Mouse (Mus musculus) ovary, postnatal 14 days (tissue): ENCODE measurements around the gene Otud7b.

ENCODE experiments used
- DNase-seq: peaks from one replicate; pipeline ENCODE4 v3.0.0; 2022; ENCODE audit warnings: low spot score

Otud7b gene

DNA sequence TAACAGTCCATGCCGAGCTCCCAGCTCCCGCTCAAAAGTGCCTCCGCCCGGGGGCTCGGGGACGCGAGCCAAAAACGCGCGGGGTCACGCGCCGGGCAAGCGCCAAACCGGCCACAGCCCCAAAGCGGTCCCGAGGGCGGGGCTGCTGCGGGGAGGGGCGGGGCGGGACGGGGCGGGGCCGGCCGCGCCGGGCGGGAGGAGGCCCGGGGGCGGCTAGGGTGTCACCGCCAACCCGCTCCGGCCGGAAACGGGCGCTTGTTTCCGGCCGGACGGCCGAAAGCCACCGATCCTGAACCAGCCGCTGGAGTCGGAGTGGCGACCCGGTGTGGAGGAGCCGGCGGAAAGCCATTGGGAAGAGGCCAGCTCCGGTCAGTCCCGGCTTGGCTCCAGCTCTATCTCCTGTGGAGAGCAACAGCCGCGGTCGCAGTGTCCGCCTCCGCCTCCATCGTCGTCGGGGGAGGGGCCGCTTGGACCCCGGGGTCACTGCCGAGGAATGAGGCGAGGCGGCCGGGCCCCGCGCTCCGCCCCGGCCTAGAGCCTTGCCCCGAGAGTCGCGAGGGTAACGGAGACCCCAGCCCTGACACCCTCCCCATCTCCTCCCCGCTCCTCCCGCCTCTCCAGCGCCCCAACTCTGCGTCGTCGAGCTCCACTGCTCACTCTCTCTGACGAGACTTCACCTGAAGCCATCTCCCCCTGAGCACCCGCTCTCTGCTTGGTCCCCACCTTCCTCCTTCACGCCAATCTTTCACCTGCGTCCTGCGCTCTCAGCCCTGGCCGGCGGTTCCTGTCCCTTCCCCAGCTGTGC is at the start of gene Otud7b:
Otud7b (plus strand) TSS at position 267 of the 805 bp plus-strand sequence.
- peak; percentile 73 for DNase-seq

DNA sequence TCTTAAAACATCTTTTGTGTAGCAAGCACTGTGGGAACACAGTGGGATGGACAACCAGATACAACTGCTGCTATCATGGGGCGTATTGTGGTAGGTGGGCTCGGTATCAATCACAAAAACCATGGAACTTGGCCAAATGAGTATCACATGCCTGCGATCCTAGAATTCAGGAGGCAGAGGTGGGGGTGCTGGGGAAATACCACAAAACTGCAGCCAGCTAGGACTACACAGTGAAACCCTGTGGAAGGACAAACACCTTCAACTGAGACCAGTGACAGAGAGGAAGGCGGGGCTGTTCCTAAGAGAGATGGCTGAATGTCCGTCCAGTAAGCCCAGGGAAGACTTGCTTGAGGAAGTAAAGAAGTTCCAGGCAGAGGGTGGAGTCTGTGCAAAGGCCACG is 49.0 kb upstream of the Otud7b start:
- DNase-seq, result no peak

DNA sequence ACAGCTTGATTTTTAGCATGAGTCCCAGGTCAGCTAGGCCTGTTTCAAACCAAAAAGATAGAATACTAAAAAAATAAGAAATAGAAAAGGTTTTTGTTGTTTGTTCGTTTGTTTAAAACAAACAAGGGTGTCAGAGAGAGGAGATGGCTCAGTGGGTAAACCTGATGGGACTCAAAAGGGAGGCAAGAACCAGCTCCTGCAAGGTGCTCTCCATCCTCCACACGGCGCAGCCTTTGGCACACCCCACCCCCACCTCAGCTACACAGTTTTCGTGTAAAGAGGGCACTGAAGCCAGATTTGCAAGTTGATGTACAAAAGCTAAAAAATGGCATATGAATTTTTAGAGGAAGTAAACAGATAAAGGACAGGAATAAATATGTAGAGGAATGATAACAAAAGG is 48.3 kb upstream of the Otud7b start:
- DNase-seq, result no peak

DNA sequence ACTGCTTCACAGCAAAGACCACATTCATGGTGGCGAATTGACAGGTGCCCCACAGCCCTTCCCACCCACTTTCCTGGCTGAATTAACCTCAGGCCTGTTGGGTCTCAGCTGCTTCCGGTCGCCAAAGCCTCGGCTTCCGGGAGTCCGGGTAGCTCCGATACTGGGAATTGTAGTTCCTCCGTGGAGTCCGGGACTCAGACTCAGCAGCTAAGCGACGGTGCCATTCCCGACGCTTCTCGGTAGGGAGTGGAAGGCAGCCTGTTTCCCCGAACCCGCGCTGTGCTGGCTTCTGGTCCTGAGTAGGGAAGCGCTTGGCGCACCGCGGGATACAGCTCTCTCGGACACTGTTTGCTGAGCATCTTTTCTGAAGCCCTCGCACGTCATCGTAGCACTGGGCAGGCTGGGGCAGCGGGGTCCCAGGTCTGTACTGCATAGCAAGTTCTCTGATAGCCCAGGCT is 46.6 kb upstream of the Otud7b start:
- peak; percentile 74 for DNase-seq

DNA sequence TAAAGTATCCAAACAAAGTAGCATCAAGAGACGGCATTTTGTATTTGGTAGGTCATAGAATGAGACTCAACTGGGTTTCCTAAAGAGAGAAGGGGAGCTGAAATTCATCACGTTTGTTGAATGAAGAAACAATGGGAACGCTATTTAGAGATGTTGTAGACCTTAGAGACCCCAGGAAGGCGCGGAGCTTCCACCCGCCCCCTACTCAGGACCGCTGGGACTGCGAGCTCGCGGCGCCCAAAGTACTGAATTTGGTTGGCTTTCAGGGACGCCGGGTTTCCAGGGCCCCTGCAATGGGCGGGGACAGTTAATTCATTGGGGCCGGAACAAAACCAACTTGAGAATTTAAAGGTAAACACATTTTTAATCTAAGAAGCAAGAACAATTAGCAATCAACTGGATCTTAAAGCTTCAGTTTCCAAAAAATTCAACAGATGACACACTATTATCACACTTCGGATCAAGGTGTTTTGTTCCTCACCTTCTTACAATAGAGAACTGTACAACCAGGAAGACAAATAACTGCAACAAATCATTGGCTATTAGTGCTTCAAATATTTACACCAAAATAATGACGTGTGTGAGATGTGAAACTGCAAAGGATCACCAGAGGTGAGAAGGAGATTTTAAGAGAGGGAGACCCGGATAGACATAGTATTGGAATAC is 46.0 kb upstream of the Otud7b start, which contains the start of gene Vps45:
Vps45 (minus strand) TSS at position 236 of the 666 bp plus-strand sequence.
- DNase-seq, result peak; percentile 55

DNA sequence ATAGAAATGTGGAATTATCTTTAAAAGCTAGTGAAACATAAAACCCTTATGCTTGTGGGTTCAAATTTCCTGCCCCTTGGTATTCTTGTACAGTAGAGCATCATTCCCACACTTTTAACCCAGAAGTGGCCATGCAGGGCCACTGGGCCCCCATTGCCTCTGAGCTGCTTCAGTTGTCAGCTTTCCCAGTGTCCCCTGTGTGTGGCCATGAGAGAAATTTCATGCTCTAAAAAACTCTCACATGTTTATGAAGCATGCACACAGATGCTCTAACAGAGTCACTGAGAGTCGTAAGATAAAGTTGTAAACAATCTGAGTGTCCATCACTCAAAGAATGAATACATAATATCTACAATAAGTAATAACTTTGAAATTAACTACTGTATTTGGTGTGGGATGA is 44.2 kb upstream of the Otud7b start:
- DNase-seq, result no peak

DNA sequence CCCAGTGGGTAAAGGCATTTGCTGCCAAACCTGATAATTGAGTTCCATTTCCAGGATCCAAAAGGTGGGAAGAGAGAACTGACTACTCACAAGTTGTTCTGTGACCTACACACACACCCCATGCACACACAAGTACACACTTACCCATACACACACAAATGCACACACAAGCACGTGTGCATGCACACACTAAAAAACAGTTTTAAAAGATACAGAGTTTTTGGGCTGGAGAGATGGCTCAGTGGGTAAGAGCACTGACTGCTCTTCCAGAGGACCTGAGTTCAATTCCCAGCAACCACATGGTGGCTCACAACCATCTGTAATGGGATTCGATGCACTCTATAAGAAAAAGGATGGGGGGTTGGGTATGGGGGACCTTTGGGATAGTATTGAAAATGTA is 41.0 kb upstream of the Otud7b start:
- no peak for DNase-seq

DNA sequence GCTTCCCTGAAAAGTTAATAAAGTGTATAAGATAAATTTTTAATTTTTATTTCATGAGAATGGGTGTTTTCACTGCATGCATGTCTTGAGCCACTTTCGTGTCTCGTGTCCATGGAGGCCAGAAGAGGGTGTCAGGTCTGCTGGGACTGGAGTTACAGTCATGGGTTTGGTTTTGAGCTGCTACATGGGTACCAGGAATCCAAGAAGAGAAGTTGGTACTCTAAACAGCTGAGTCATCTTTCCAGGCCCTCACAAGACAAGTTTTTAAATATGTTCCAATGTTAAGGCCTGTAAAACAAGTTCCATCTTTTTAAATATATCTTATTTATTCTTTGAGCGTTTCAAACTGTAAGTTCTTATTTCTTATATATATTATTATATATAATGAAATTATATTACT is 40.1 kb upstream of the Otud7b start:
- DNase-seq, result no peak

DNA sequence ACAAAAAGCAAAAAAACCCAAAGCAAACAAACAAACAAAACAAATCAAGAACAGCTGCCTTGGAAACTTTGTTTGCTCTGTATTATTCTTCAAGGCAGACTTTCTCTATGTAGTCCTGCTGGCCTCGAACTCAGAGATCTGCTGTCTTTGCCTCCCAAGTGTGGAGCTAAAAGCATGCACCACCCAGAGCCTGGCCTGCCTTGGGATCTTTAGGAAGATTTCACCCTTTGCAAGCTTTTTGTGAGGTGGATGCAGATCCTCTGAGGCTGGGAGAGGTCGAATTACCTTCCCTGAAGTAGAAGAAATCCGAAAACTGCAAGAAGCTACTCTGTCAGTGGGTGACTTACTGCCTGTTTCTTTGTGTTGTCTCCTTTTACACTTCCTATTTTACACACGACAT is 39.2 kb upstream of the Otud7b start:
- no peak for DNase-seq

DNA sequence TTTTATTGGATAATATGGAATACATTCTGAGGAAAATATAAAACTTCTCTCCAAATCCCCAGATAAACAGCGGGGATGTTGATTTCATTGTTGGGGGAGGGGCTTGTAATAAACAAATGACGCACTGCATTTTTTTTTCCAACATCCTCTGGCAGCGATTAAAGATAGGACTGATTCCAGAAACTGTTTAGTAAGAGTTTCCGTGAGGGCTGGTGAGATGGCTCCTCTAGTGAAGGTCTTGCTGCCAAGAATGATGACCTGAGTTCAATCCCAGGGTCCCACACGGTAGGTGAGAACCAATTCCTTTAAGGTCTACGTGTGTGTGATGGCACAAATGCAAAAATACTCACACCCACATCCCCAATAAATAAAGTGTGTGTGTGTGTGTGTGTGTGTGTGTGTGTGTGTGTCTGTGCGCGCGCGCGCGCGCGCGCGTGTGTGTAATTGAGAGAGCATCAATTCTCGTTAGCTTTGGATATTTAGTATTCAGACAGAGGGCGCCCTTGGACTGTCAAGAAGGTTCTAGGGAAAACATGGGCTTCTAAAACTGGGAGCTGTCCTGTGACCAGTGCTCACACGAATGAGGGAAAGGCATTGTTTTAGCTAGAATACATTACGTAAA is 38.5 kb upstream of the Otud7b start:
- peak; percentile 54 for DNase-seq

DNA sequence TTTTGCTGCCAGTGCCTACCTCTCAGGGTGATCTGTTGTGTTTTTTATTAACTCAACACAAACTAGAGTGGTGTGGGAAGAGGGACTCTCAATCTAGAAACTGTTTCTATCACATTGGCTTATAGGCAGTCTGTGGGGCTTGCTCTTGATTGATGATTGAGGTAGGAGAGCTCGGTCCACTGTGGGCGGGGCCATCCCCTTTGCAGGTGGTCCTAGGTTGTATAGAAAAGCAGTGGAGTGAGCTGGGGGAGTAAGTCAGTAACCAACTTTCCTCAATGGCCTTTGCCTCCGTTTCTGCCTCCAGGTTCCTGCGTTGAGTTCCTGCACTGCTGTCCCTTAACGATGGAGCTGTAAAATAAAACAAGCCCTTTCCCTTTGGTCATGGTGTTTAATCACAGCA is 37.6 kb upstream of the Otud7b start:
- DNase-seq, result no peak

DNA sequence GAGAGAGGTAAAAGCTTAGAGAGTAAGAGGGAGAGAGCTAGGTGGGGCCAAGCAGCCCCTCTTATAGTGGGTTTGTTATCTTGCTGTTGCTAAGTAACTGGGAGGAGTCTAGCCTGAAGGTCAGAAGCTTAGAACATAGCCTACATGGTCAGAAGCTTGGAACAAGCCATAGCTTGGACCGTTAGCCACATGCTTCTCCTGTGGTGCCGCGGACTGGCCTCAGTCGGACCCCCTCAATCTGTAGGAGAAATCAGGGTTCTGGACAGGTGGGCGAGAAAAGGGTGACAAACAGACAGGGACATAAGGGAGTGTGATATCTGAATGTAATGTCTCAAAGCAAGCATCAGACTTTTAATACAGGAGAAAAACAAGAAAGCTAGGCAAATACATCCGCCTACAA is 35.3 kb upstream of the Otud7b start:
- DNase-seq, result no peak

DNA sequence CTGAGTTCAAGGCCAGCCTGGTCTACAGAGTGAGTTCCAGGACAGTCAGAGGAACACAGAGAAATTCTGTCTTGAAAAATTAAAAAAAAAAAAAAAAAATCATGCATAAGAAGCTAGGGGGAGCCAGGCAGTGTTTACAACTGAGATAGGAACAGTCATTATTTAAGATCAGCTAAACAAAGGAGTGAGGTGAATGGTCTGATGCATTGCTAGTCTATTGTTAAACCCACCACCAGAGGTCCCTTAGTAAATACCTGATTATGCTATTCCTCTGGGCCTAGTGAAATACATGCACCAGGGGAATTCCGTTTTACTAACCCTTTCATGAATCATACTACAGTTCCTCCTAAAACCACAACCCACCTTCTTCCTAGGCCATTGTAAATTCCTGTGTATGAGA is 34.8 kb upstream of the Otud7b start:
- DNase-seq, result no peak

DNA sequence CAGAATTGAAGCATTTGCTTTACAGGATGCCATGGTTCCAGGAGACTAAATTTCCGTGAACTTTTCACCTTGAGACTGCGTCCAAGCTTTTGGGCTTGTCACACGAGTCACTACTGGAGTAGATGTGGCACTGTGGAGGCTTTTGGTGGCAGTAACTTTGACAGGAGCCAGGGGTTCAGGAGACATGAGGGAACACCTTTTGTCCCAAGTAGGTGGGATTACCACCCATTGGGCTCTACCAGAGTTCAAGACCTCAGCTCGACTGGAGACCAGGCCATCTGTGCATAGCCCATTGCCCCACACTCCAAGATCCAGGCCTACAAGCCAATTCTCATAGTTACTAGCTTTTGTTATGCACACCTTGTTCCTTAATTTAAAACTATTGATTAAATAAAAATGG is 34.1 kb upstream of the Otud7b start:
- no peak for DNase-seq

DNA sequence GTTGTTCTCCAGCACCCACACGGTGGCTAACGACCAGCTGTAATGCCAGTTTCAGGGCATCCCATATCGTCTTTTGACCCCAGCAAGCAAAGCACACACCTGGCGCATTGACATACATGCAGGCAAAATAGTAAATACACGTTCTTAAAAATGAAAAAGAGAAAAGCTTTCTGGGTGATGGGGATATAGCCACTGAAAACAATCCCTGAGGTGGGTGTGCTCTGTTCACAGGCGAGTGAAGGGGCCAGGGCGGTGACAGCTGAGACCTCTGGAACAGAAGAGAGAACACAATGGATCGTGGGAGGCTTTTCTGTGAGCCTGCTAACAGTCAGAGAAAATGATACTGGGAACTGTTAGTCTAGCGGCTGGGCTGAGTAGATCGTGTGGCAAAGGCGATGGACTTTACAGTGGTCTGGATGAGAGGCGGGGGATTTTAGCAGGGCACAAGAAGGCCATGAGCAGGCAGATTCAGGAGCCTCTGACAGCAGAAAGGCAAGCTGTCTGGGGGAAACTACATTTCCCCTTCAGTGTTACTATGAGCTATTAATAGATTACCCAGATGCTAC is 31.3 kb upstream of the Otud7b start:
- no peak for DNase-seq

DNA sequence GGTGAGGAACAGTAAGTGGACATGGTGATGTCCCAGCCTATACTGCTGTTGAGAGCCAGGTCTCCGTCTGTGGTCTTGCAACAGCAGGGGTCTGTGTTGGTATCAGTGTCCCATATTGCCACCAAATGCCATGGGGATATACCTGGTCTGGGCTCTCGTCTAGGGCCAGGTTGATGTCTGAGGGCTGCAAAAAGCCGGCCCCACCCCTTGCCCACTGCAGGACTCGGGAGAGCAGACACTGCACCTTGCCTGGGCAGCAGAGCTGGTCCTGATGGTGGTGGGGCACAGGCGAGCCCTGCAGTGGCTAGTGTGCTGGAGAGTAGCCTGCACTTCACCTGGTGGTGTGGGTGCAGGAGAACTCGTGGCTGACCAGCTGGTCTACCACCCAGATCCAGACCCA is 26.3 kb upstream of the Otud7b start:
- DNase-seq, result no peak

DNA sequence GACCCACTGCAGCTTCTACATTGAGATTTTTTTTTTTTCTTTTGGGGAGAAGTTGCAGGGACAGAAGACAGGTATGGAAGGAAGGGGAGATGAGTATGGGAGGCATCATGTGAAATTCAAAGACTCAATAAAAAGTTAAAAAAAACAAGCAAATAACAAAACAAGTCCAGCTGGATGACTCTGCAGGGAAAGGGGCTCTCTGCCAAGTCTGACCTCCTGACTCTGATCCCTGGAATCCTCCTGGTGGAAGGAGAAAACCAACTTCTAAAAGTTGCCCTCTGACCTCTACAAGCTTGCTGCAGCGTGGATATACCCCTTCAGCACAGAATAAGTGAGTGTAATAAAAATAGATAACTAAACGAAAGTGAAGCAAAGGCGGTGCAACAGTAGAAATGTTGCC is 25.6 kb upstream of the Otud7b start:
- DNase-seq, result no peak

DNA sequence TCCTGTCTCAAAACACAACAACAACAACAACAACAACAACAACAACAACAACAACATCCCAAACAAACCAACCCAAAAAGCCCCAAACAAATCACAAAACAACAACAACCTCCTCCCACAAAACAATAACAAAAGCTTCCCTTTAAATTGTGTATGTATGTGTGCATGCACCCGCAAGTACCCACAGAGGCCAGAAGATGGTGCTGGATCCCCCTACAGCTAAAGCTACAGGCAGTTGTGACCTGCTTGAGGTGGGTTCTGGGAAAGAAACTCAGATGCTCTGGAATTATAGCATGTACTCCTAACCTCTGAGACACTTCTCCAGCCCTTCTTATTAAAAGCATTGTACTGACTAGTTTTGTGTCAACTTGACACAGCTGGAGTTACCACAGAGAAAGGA is 23.3 kb upstream of the Otud7b start:
- DNase-seq, result no peak

DNA sequence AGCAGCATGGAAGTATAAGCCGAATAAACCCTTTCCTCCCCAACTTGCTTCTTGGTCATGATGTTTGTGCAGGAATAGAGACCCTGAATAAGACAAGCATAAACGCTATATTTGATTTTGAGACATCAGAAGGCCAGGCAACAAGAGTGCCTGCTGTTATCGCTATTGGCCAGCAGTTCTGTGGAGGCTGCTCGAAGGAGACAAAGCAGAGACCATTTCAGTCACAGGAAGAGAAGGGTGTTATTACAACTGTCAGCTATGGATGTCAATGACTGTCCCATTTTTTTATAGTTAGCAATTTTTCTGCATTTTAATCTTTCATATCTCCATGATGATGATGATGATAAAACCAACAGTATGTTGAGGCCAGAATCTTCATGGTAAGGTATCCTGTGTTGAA is 22.7 kb upstream of the Otud7b start:
- no peak for DNase-seq

DNA sequence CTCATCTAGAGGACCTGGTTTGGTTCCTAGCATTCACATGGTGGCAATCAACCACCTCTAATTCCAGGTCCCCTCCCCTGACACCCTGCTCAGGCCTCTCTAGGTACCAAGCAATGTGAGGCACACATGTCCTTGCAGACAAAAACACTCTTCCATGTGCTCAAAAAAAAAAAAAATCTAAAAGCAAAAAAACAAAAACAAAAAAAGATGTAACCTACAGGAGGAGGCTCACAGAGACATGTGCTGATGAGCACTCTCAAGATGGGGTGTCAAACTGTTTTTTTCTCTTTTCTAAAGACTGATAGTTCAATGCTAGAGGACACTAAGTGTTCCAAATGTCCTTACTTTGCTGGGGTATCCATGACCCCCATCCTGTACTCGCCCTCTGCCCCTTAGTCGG is 22.2 kb upstream of the Otud7b start:
- DNase-seq, result no peak

DNA sequence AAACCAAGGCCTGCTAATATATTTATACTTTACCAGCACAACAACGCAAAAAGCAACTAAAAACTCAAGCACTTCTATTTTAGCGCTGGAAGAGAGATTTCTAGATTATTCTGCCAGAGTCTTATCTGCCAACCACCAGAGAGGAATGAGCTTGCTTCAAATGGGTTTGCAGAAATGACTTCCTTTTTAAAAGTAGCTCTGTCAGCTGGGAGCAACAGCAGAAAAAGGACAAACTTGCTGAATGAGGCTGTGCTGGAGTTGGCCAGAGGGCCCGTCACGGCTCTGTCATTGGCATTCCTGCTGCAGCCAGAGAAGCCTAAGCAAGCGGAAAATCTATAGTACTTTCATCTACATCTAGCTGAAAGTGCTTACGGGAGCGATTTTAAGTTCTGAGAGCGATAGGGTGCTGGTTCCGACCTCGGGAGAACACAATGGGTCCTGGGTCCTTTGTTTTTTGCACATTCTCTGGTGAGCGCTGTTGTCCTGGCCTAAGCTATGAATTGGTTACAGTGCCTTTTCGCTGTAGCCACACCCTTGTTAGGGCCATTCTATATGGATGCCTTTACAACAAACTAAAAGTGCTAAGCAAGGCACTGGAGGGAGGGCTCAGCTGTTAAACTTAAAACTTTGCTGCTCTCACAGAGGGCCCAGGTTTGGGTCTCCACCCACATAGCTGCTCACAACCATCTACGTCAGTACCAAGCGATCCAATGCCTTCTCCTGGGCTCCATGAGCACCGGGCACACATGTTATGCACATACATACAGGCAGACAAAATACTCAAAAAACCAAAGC is 21.4 kb upstream of the Otud7b start:
- no peak for DNase-seq

DNA sequence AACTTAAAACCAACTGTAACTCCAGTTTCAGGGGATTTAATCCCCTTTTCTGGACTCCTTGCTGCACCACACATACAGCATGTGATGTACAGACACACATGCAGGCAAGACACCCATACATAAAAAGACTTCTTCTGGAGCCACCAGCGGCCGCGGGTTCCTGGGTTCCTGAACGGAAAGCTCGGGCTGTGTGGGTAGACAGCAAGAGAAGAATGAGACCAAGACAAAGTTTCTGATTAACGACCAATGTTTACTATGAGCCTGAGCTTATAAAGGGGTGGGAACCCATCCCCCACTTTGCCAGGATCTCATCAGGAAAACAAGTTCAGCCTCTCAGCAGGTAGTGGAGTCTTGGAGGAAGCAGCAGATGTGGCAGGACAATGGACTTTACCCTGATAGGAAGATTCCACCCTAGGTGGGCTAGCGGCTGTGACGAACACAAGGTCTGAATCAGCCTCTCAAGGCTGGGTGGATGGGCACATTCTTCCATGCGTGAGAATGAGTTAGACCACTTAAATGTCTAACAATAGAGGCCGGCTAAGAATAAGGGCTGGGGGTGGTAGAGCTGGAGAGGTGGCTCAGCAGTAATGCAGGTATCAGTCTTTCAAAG is 20.1 kb upstream of the Otud7b start:
- DNase-seq, result no peak
